Mouse (Mus musculus): ENCODE data around the gene Cdk8. TPM values are rescaled to one million over a fixed set of nuclear protein-coding genes. Genes with fewer than 3 reads are reported as not detected.
A peak's percentile ranks its signal among the peaks of the same experiment; 100 is the strongest.

Cdk8 gene
- total RNA-seq, 1 experiment = 63.9 TPM

- H3K36me3 ChIP-seq (ENCODE audit: control insufficient read depth, insufficient read depth, low read length, poor library complexity, severe bottlenecking) = peaks cover 8% of the 10 kb centered on the region
- in situ Hi-C loops (cut with MboI; ENCODE audit: low sequenced_read_pairs in 2 of 2, unreplicated experiment in 2 of 2) = no loop called here
These were observed 49.0 kb downstream of the Cdk8 start for GRCm38 (mm10) chr5:146280012-146280411.

GRCm38 (mm10) chr5:146281241-146281818 is 50.3 kb downstream of the Cdk8 start:
- Histone ChIP-seq H3K27ac (ENCODE audit: insufficient read depth, low read depth, low read length, poor library complexity, severe bottlenecking) (peak overlapping the region; percentile 18; the same call in 1 of the 2 replicates), H3K9ac (ENCODE audit: insufficient read depth, low read depth, low read length, poor library complexity, severe bottlenecking) (no peak overlapping the region), H3K9me3 (ENCODE audit: control insufficient read depth, insufficient read depth, low read depth, low read length) (no peaks in the 10 kb centered on the region), H3K4me1 (ENCODE audit: control insufficient read depth in 2 of 2, insufficient read depth in 2 of 2, low read length in 2 of 2, poor library complexity in 1 of 2) (no peaks in the 10 kb centered on the region), H3K4me3 (ENCODE audit: insufficient read depth in 1 of 2, low read depth in 1 of 2, low read length in 2 of 2, poor library complexity in 1 of 2, severe bottlenecking in 1 of 2) (no peak overlapping the region), H3K36me3 (ENCODE audit: control insufficient read depth, insufficient read depth, low read length, poor library complexity, severe bottlenecking) (peaks cover 11% of the 10 kb centered on the region)
- in situ Hi-C loops (cut with MboI; ENCODE audit: low sequenced_read_pairs in 2 of 2, unreplicated experiment in 2 of 2) = no loop called here
- no peak for TF ChIP-seq CHD2 (IDR thresholded peaks at IDR 0.05; ENCODE audit: low read depth, low read length)
- no peak for TF ChIP-seq HCFC1 (IDR thresholded peaks at IDR 0.05; ENCODE audit: borderline replicate concordance, insufficient read depth, low read length)
- no peak for TF ChIP-seq MAFK (IDR thresholded peaks at IDR 0.05; ENCODE audit: insufficient read depth, low read depth, low read length)
- no peak for TF ChIP-seq ZNF384 (IDR thresholded peaks at IDR 0.05; ENCODE audit: low read depth, low read length)
- TF ChIP-seq ZC3H11A (IDR thresholded peaks at IDR 0.05; ENCODE audit: borderline replicate concordance, low read depth, low read length) = no peak
- no peak for DNase-seq (ENCODE audit: low read depth, low spot score)

More at GRCm38 (mm10) chr5:146280012-146280411, 49.0 kb downstream of the Cdk8 start:
- H3K27ac ChIP-seq (ENCODE audit: insufficient read depth, low read depth, low read length, poor library complexity, severe bottlenecking) = no peak overlapping the region
- H3K4me1 ChIP-seq (ENCODE audit: control insufficient read depth in 2 of 2, insufficient read depth in 2 of 2, low read length in 2 of 2, poor library complexity in 1 of 2) = no peaks in the 10 kb centered on the region
- H3K9me3 ChIP-seq (ENCODE audit: control insufficient read depth, insufficient read depth, low read depth, low read length) = no peaks in the 10 kb centered on the region
- no peak for DNase-seq (ENCODE audit: low read depth, low spot score)
- TF ChIP-seq HCFC1 (IDR thresholded peaks at IDR 0.05; ENCODE audit: borderline replicate concordance, insufficient read depth, low read length) = no peak
- no peak for TF ChIP-seq MAFK (IDR thresholded peaks at IDR 0.05; ENCODE audit: insufficient read depth, low read depth, low read length)
- TF ChIP-seq ZNF384 (IDR thresholded peaks at IDR 0.05; ENCODE audit: low read depth, low read length) = no peak
- TF ChIP-seq ZC3H11A (IDR thresholded peaks at IDR 0.05; ENCODE audit: borderline replicate concordance, low read depth, low read length) = no peak
- H3K4me3 ChIP-seq (ENCODE audit: insufficient read depth in 1 of 2, low read depth in 1 of 2, low read length in 2 of 2, poor library complexity in 1 of 2, severe bottlenecking in 1 of 2) = no peak overlapping the region
- H3K9ac ChIP-seq (ENCODE audit: insufficient read depth, low read depth, low read length, poor library complexity, severe bottlenecking) = no peak overlapping the region

GRCm38 (mm10) chr5:146281884-146282579 is 51.0 kb downstream of the Cdk8 start:
- TF ChIP-seq MAFK (IDR thresholded peaks at IDR 0.05; ENCODE audit: insufficient read depth, low read depth, low read length) (no peak), CHD2 (IDR thresholded peaks at IDR 0.05; ENCODE audit: low read depth, low read length) (no peak), ZNF384 (IDR thresholded peaks at IDR 0.05; ENCODE audit: low read depth, low read length) (no peak), ZC3H11A (IDR thresholded peaks at IDR 0.05; ENCODE audit: borderline replicate concordance, low read depth, low read length) (no peak), HCFC1 (IDR thresholded peaks at IDR 0.05; ENCODE audit: borderline replicate concordance, insufficient read depth, low read length) (no peak)
- Histone ChIP-seq H3K9me3 (ENCODE audit: control insufficient read depth, insufficient read depth, low read depth, low read length) (no peaks in the 10 kb centered on the region), H3K4me1 (ENCODE audit: control insufficient read depth in 2 of 2, insufficient read depth in 2 of 2, low read length in 2 of 2, poor library complexity in 1 of 2) (no peaks in the 10 kb centered on the region), H3K27ac (ENCODE audit: insufficient read depth, low read depth, low read length, poor library complexity, severe bottlenecking) (no peak overlapping the region), H3K9ac (ENCODE audit: insufficient read depth, low read depth, low read length, poor library complexity, severe bottlenecking) (no peak overlapping the region), H3K4me3 (ENCODE audit: insufficient read depth in 1 of 2, low read depth in 1 of 2, low read length in 2 of 2, poor library complexity in 1 of 2, severe bottlenecking in 1 of 2) (no peak overlapping the region), H3K36me3 (ENCODE audit: control insufficient read depth, insufficient read depth, low read length, poor library complexity, severe bottlenecking) (peaks cover 15% of the 10 kb centered on the region)
- no peak for DNase-seq (ENCODE audit: low read depth, low spot score)
- in situ Hi-C loops (cut with MboI; ENCODE audit: low sequenced_read_pairs in 2 of 2, unreplicated experiment in 2 of 2) = no loop called here

- TF ChIP-seq HCFC1 (IDR thresholded peaks at IDR 0.05; ENCODE audit: borderline replicate concordance, insufficient read depth, low read length) (no peak), ZC3H11A (IDR thresholded peaks at IDR 0.05; ENCODE audit: borderline replicate concordance, low read depth, low read length) (no peak), CHD2 (IDR thresholded peaks at IDR 0.05; ENCODE audit: low read depth, low read length) (no peak), MAFK (IDR thresholded peaks at IDR 0.05; ENCODE audit: insufficient read depth, low read depth, low read length) (no peak), ZNF384 (IDR thresholded peaks at IDR 0.05; ENCODE audit: low read depth, low read length) (no peak)
- Histone ChIP-seq H3K9me3 (ENCODE audit: control insufficient read depth, insufficient read depth, low read depth, low read length) (no peaks in the 10 kb centered on the region), H3K27ac (ENCODE audit: insufficient read depth, low read depth, low read length, poor library complexity, severe bottlenecking) (no peak overlapping the region), H3K4me1 (ENCODE audit: control insufficient read depth in 2 of 2, insufficient read depth in 2 of 2, low read length in 2 of 2, poor library complexity in 1 of 2) (no peaks in the 10 kb centered on the region), H3K9ac (ENCODE audit: insufficient read depth, low read depth, low read length, poor library complexity, severe bottlenecking) (no peak overlapping the region), H3K4me3 (ENCODE audit: insufficient read depth in 1 of 2, low read depth in 1 of 2, low read length in 2 of 2, poor library complexity in 1 of 2, severe bottlenecking in 1 of 2) (no peak overlapping the region), H3K36me3 (ENCODE audit: control insufficient read depth, insufficient read depth, low read length, poor library complexity, severe bottlenecking) (peaks cover 22% of the 10 kb centered on the region)
- in situ Hi-C loops (cut with MboI; ENCODE audit: low sequenced_read_pairs in 2 of 2, unreplicated experiment in 2 of 2) = no loop called here
- no peak for DNase-seq (ENCODE audit: low read depth, low spot score)
These were observed 52.9 kb downstream of the Cdk8 start for GRCm38 (mm10) chr5:146283899-146284298.
